Mouse (Mus musculus) frontal cortex, adult 2 months (tissue): ENCODE data around the gene Far2. TPM values are rescaled to one million over a fixed set of nuclear protein-coding genes. Genes with fewer than 3 reads are reported as not detected.
"Not testable (repeated sequence)": the region's sequence is repeated elsewhere in the genome, so short reads cannot be mapped to it uniquely, and the experiment has no call there.

ENCODE experiments used
- DNase-seq, 2 experiments: peaks; one replicate each; pipeline ENCODE4 v3.0.0; 2022; ENCODE audit warnings: low spot score in 1 of 2; ENCODE audit errors: extremely low spot score in 1 of 2
- polyA plus RNA-seq: library from polyadenylated mRNA; depleted of rRNA; stranded (reverse); fragments of >200 nt; gene quantifications from 2 replicates; pipeline ENCODE4 v1.2.3, GENCODE M21; 2012

Far2 gene
- polyA plus RNA-seq, 1 experiment: 15.3 TPM

GRCm38 (mm10) chr6:148116371-148116770, 69.3 kb downstream of the Far2 start:
- no peak for DNase-seq

- DNase-seq: no peak
Measured at GRCm38 (mm10) chr6:148116907-148117306, 69.8 kb downstream of the Far2 start.

GRCm38 (mm10) chr6:148117696-148118095, 70.6 kb downstream of the Far2 start:
- no peak for DNase-seq

- DNase-seq: no peak
Measured at GRCm38 (mm10) chr6:148120703-148121102, 73.6 kb downstream of the Far2 start.

GRCm38 (mm10) chr6:148126851-148127250, 79.8 kb downstream of the Far2 start:
- peak; percentile 12 to 63 for DNase-seq

- DNase-seq: no peak
Measured at GRCm38 (mm10) chr6:148132314-148132713, 85.3 kb downstream of the Far2 start.

GRCm38 (mm10) chr6:148133536-148133935, 86.5 kb downstream of the Far2 start:
- no peak for DNase-seq

- DNase-seq: peak; percentile 81 to 94
Measured at GRCm38 (mm10) chr6:148135769-148136382, 88.8 kb downstream of the Far2 start.

GRCm38 (mm10) chr6:148139288-148139995, 92.4 kb downstream of the Far2 start:
- no peak for DNase-seq

GRCm38 (mm10) chr6:148141874-148142273, 94.8 kb downstream of the Far2 start:
- no peak for DNase-seq

GRCm38 (mm10) chr6:148142421-148142820, 95.4 kb downstream of the Far2 start:
- no peak for DNase-seq

GRCm38 (mm10) chr6:148152305-148152704, 105.2 kb downstream of the Far2 start:
- DNase-seq: not testable (repeated sequence)

GRCm38 (mm10) chr6:148172904-148173303, 125.8 kb downstream of the Far2 start:
- DNase-seq: no peak

- DNase-seq: no peak
Measured at GRCm38 (mm10) chr6:148185694-148186093, 138.6 kb downstream of the Far2 start.

- no peak for DNase-seq
Measured at GRCm38 (mm10) chr6:148193972-148194701, 147.1 kb downstream of the Far2 start.

- DNase-seq: no peak
Measured at GRCm38 (mm10) chr6:148199177-148199576, 152.1 kb downstream of the Far2 start.

- DNase-seq: no peak
Measured at GRCm38 (mm10) chr6:148199729-148200128, 152.7 kb downstream of the Far2 start.

- no peak for DNase-seq
Measured at GRCm38 (mm10) chr6:148205134-148205533, 158.1 kb downstream of the Far2 start.

- no peak for DNase-seq
Measured at GRCm38 (mm10) chr6:148207522-148207921, 160.5 kb downstream of the Far2 start.

- DNase-seq: peak in 1 of 2 experiments; percentile 23
Measured at GRCm38 (mm10) chr6:148211391-148211876, 164.4 kb downstream of the Far2 start.

GRCm38 (mm10) chr6:148211897-148212680, 165.0 kb downstream of the Far2 start, which contains the start of gene Ergic2:
TSS of gene Ergic2 (minus strand) at chr6:148212374.
- peak; percentile 99 for DNase-seq
